Mouse (Mus musculus): ENCODE measurements around the gene Prr5. TPM values are rescaled to one million over a fixed set of nuclear protein-coding genes. Genes with fewer than 3 reads are reported as not detected.

Prr5 gene
- total and polyA plus RNA-seq, 2 experiments from 2014 or later = 34.2 to 36.6 TPM

DNA sequence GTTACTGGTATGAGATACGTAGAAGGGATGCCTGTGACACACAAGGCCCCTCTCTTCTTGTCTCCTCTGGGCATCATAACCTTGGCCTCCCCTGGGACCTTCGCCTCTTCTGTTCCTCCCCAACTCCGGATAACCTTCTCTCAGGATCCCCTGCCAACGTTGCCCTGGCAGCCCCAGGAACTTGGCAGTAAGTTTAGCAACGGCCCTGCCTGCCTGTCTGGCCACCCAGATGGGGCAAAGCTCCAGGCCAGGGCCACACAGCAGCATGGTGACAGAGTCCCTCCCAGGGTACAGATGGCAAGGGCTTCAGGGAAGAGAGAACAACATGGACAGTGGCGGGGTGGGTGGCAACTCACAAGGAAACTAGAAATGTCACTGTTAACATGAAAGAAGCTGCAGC lies 60.3 kb downstream of the Prr5 start:
- ATAC-seq (peak; percentile 83), DNase-seq (ENCODE audit: low spot score) (peak; percentile 80)
- Histone ChIP-seq H3K27me3 (ENCODE audit: insufficient read depth, low read length) (no peaks in the 10 kb centered on the region), H3K9ac (replicated peaks; ENCODE audit: low read length) (no peak overlapping the region), H3K9me3 (ENCODE audit: low read length) (no peaks in the 10 kb centered on the region), H3K4me1 (ENCODE audit: insufficient read depth, low read length) (peaks cover 13% of the 10 kb centered on the region), H3K27ac (peak overlapping the region; percentile 54), H3K36me3 (ENCODE audit: insufficient read depth, low read length) (no peaks in the 10 kb centered on the region), H3K4me3 (ENCODE audit: low read length) (no peak overlapping the region), H3K4me2 (ENCODE audit: low read depth, low read length) (no peak overlapping the region)
- no peak for TF ChIP-seq CTCF (IDR thresholded peaks at IDR 0.05; ENCODE audit: low read depth)
- 32% methylated on average over 6 of the region's 6 CpGs for WGBS

DNA sequence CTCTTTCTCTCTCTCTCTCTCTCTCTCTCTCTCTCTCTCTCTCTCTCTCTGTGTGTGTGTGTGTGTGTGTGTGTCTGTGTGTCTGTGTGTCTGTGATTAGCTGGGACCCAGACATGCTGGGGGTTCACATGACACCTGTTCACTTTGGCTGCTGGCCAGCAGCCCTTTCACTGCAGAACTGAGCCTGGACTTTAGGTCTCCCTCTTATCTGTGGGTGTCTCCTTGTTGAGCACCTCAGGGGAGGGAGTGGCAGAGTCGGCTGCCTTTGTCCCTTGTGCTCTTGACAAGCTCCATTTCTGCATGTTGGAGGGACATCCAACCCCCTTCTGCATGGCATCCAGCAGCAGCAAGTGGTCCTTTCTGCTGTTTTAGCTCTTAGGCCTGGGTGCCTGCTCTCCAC lies 61.5 kb downstream of the Prr5 start:
- Histone ChIP-seq H3K36me3 (ENCODE audit: insufficient read depth, low read length) (no peaks in the 10 kb centered on the region), H3K9me3 (ENCODE audit: low read length) (no peaks in the 10 kb centered on the region), H3K4me1 (ENCODE audit: insufficient read depth, low read length) (peaks cover 13% of the 10 kb centered on the region), H3K4me3 (ENCODE audit: low read length) (no peak overlapping the region), H3K4me2 (ENCODE audit: low read depth, low read length) (no peak overlapping the region), H3K27ac (no peak overlapping the region), H3K27me3 (ENCODE audit: insufficient read depth, low read length) (no peaks in the 10 kb centered on the region), H3K9ac (replicated peaks; ENCODE audit: low read length) (no peak overlapping the region)
- WGBS = 50% methylated on average over 1 of the region's 1 CpGs
- no peak for TF ChIP-seq CTCF (IDR thresholded peaks at IDR 0.05; ENCODE audit: low read depth)
- ATAC-seq (no peak), DNase-seq (ENCODE audit: low spot score) (no peak)

- H3K4me2 ChIP-seq (ENCODE audit: low read depth, low read length) = no peak overlapping the region
- no peaks in the 10 kb centered on the region for H3K9me3 ChIP-seq (ENCODE audit: low read length)
- peaks cover 13% of the 10 kb centered on the region for H3K4me1 ChIP-seq (ENCODE audit: insufficient read depth, low read length)
- WGBS = 63% methylated on average over 18 of the region's 18 CpGs
- no peaks in the 10 kb centered on the region for H3K27me3 ChIP-seq (ENCODE audit: insufficient read depth, low read length)
- no peak overlapping the region for H3K27ac ChIP-seq
- TF ChIP-seq CTCF (IDR thresholded peaks at IDR 0.05; ENCODE audit: low read depth) = no peak
- H3K9ac ChIP-seq (replicated peaks; ENCODE audit: low read length) = no peak overlapping the region
- ATAC-seq (no peak), DNase-seq (ENCODE audit: low spot score) (no peak)
- no peaks in the 10 kb centered on the region for H3K36me3 ChIP-seq (ENCODE audit: insufficient read depth, low read length)
- no peak overlapping the region for H3K4me3 ChIP-seq (ENCODE audit: low read length)
These were observed 62.4 kb downstream of the Prr5 start for GRCm38 (mm10) chr15:84731676-84732424.

DNA sequence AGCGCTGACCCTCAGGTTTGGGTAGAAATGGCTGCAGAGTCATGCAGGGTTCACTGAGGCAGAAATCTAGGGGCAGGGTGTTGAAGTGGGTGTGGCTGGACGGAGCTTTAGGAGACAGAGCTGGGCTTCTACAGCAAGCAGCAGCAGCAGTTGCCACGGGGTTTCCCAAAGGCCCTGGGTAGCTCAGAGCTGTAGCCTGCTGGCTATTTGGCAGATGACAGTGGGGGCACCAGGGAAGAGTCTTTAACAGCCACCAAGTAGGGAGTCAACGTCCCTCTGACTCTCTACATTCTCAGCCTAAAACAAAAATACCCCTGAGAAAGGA lies 63.0 kb downstream of the Prr5 start:
- 58% methylated on average over 4 of the region's 4 CpGs for WGBS
- no peak overlapping the region for H3K27ac ChIP-seq
- no peaks in the 10 kb centered on the region for H3K27me3 ChIP-seq (ENCODE audit: insufficient read depth, low read length)

DNA sequence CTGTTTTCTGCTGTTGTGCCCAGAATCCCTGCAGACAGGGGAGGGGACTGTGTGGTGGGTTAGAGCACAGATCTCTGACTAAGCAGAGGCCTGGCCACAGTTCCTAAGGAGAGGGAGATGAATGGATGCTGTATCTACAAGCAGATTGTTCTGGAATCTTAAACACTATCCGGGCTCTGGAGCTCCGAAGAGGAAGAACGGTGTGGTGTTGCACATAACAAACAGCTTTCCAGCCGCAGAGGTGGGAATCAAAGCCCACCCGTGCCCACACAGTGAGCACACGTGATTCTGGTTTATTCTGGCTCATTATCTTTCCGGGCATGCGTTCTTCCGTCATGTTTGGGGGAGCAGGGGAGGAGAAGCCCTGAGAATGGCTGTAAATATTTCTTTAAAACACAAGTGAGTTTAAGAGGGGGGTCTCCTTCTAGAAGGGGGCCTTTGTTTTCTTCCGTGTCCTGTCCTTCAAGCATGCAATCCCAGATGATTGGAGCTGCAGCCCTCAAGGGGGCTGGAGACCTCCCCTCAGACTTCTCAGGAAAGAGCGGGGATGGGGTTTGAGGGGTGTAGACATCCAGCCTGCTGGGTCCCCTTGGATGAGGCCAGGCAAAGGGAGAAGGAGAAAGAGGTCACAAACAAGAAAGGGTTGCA lies 67.0 kb downstream of the Prr5 start:
- DNase-seq (ENCODE audit: low spot score) = peak; percentile 73
- ATAC-seq = peak; percentile 88
- Histone ChIP-seq H3K4me2 (ENCODE audit: low read depth, low read length) (0 out of 2 replicates have a peak overlapping the region, but pooled peaks have one; percentile 24), H3K4me1 (ENCODE audit: insufficient read depth, low read length) (0 out of 2 replicates have a peak, but pooled peaks cover 3% of the 10 kb centered on the region), H3K4me3 (ENCODE audit: low read length) (no peak overlapping the region), H3K27me3 (ENCODE audit: insufficient read depth, low read length) (no peaks in the 10 kb centered on the region), H3K36me3 (ENCODE audit: insufficient read depth, low read length) (no peaks in the 10 kb centered on the region), H3K9me3 (ENCODE audit: low read length) (no peaks in the 10 kb centered on the region), H3K27ac (peak overlapping the region; percentile 68), H3K9ac (replicated peaks; ENCODE audit: low read length) (peak overlapping the region; percentile 28; the same call in 1 of the 2 replicates)
- no peak for TF ChIP-seq CTCF (IDR thresholded peaks at IDR 0.05; ENCODE audit: low read depth)
- 30% methylated on average over 11 of the region's 11 CpGs for WGBS

More for the DNA sequence above, 63.0 kb downstream of the Prr5 start:
- DNase-seq (ENCODE audit: low spot score) (no peak), ATAC-seq (no peak)
- no peaks in the 10 kb centered on the region for H3K36me3 ChIP-seq (ENCODE audit: insufficient read depth, low read length)
- peaks cover 13% of the 10 kb centered on the region for H3K4me1 ChIP-seq (ENCODE audit: insufficient read depth, low read length)
- H3K9ac ChIP-seq (replicated peaks; ENCODE audit: low read length) = no peak overlapping the region
- no peak overlapping the region for H3K4me3 ChIP-seq (ENCODE audit: low read length)
- H3K4me2 ChIP-seq (ENCODE audit: low read depth, low read length) = no peak overlapping the region
- TF ChIP-seq CTCF (IDR thresholded peaks at IDR 0.05; ENCODE audit: low read depth) = no peak
- no peaks in the 10 kb centered on the region for H3K9me3 ChIP-seq (ENCODE audit: low read length)

DNA sequence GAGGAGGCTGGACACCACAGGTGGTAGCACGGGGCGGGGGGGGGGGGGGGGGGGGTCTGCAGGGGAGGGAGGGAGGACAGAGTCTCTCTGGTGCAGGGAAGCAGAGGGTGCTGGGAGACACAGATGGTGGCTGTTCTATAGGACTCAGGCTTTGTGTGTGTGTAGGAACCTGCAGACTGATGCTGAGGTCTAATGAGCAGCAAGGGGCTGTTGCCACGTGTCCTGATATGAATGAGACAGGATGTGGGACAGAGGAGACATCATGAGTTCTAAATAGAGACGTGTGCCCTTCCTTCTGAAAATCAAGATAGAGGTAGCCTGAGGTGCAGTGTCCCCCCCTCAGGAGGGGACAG lies 67.5 kb downstream of the Prr5 start:
- no peak for TF ChIP-seq CTCF (IDR thresholded peaks at IDR 0.05; ENCODE audit: low read depth)
- 0 out of 2 replicates have a peak overlapping the region, but pooled peaks have one; percentile 68 for H3K27ac ChIP-seq
- H3K9me3 ChIP-seq (ENCODE audit: low read length) = no peaks in the 10 kb centered on the region
- DNase-seq (ENCODE audit: low spot score) (no peak), ATAC-seq (peak; percentile 42; the same call in 1 of the 2 replicates)
- no peak overlapping the region for H3K4me2 ChIP-seq (ENCODE audit: low read depth, low read length)
- H3K9ac ChIP-seq (replicated peaks; ENCODE audit: low read length) = no peak overlapping the region
- no peaks in the 10 kb centered on the region for H3K27me3 ChIP-seq (ENCODE audit: insufficient read depth, low read length)
- 23% methylated on average over 2 of the region's 4 CpGs for WGBS
- no peaks in the 10 kb centered on the region for H3K36me3 ChIP-seq (ENCODE audit: insufficient read depth, low read length)
- no peak overlapping the region for H3K4me3 ChIP-seq (ENCODE audit: low read length)
- no peaks in the 10 kb centered on the region for H3K4me1 ChIP-seq (ENCODE audit: insufficient read depth, low read length)

- no peaks in the 10 kb centered on the region for H3K9me3 ChIP-seq (ENCODE audit: low read length)
- no peak for TF ChIP-seq CTCF (IDR thresholded peaks at IDR 0.05; ENCODE audit: low read depth)
- H3K36me3 ChIP-seq (ENCODE audit: insufficient read depth, low read length) = no peaks in the 10 kb centered on the region
- DNase-seq (ENCODE audit: low spot score) = no peak
- no peak overlapping the region for H3K27ac ChIP-seq
- H3K9ac ChIP-seq (replicated peaks; ENCODE audit: low read length) = no peak overlapping the region
- H3K27me3 ChIP-seq (ENCODE audit: insufficient read depth, low read length) = no peaks in the 10 kb centered on the region
- no peak overlapping the region for H3K4me2 ChIP-seq (ENCODE audit: low read depth, low read length)
- WGBS = 84% methylated on average over 7 of the region's 7 CpGs
- no peaks in the 10 kb centered on the region for H3K4me1 ChIP-seq (ENCODE audit: insufficient read depth, low read length)
- ATAC-seq = no peak
- no peak overlapping the region for H3K4me3 ChIP-seq (ENCODE audit: low read length)
These were observed 68.8 kb downstream of the Prr5 start for GRCm38 (mm10) chr15:84738246-84738645.

Measured in hindbrain, postnatal 0 days (tissue).